Comparison of ENCODE assay signal across 27 mouse cellular contexts in the genomic region with DNA sequence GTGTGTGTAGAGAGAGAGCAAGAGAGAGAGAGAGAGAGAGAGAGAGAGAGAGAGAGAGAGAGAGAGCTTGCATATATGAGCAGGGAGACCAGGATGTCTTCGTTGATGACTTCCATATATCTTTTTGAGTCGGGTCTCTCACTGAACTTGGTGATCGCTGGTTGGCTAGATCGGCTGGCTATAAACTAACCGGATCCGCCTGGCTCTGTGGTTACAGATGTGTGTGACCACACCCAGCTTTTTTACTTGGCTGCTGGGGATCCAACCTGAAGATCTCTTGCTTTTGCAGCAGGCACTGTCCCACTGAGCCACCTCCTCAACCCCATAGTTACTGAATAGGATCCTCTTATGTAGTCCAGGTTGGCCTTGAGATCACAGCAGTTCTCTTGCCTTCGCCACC.
"Had no signal": no experiment of that assay in that cellular context is flagged by ENCODE, and none has a peak within 500 bp of the region (broad histone marks: within the 10 kb centered on the region; RNA-seq: fewer than 3 reads in every experiment).

No protein-coding gene starts in this region.

- DNase-seq: cerebellum, adult 2 months; cerebellum, adult 8-10 months; cerebellum, adult 9-10 months; cerebellum, adult 9-11 months; cerebellum, postnatal 10 days; cerebellum, postnatal 14 days; cerebellum, postnatal 25 days; cerebellum, postnatal 36 days; embryo, embryonic 11 days; gastrocnemius, adult 2 months; gastrocnemius, postnatal 10 days; gastrocnemius, postnatal 14 days; gastrocnemius, postnatal 25 days; gastrocnemius, postnatal 36 days; heart, adult 18-20 months; heart, adult 2 months had no signal

- ATAC-seq: forebrain, embryonic 13.5 days; forebrain, embryonic 14.5 days; forebrain, embryonic 15.5 days; forebrain, embryonic 16.5 days had no signal

- H3K27me3 ChIP-seq: embryonic facial prominence, embryonic 12.5 days; embryonic facial prominence, embryonic 13.5 days; embryonic facial prominence, embryonic 15.5 days; forebrain, embryonic 12.5 days; forebrain, embryonic 13.5 days; forebrain, embryonic 15.5 days had no signal

- H3K9me3 ChIP-seq: embryonic facial prominence, embryonic 12.5 days; embryonic facial prominence, embryonic 15.5 days; forebrain, embryonic 12.5 days; forebrain, embryonic 13.5 days; forebrain, embryonic 15.5 days had no signal

- H3K4me1 ChIP-seq: embryonic facial prominence, embryonic 12.5 days; embryonic facial prominence, embryonic 15.5 days; forebrain, embryonic 10.5 days; forebrain, embryonic 12.5 days; forebrain, embryonic 13.5 days; forebrain, embryonic 15.5 days had no signal

- H3K4me2 ChIP-seq: embryonic facial prominence, embryonic 12.5 days; embryonic facial prominence, embryonic 13.5 days; embryonic facial prominence, embryonic 15.5 days; forebrain, embryonic 12.5 days; forebrain, embryonic 13.5 days; forebrain, embryonic 15.5 days had no signal

- H3K36me3 ChIP-seq: embryonic facial prominence, embryonic 10.5 days; embryonic facial prominence, embryonic 12.5 days; embryonic facial prominence, embryonic 13.5 days; embryonic facial prominence, embryonic 15.5 days; forebrain, embryonic 10.5 days; forebrain, embryonic 12.5 days; forebrain, embryonic 15.5 days had no signal

- H3K27ac ChIP-seq: embryonic facial prominence, embryonic 10.5 days; embryonic facial prominence, embryonic 12.5 days; embryonic facial prominence, embryonic 13.5 days; embryonic facial prominence, embryonic 15.5 days; forebrain, embryonic 10.5 days; forebrain, embryonic 12.5 days; forebrain, embryonic 13.5 days; forebrain, embryonic 15.5 days; gastrocnemius, adult 2 months; heart, adult 2 months had no signal

- H3K4me3 ChIP-seq: embryonic facial prominence, embryonic 10.5 days; embryonic facial prominence, embryonic 12.5 days; embryonic facial prominence, embryonic 13.5 days; embryonic facial prominence, embryonic 15.5 days; erythroblast, embryonic 14.5 days; forebrain, embryonic 10.5 days; forebrain, embryonic 12.5 days; forebrain, embryonic 13.5 days; forebrain, embryonic 15.5 days; gastrocnemius, adult 2 months; heart, adult 2 months had no signal

- H3K9ac ChIP-seq: embryonic facial prominence, embryonic 12.5 days; embryonic facial prominence, embryonic 13.5 days; embryonic facial prominence, embryonic 15.5 days; forebrain, embryonic 12.5 days; forebrain, embryonic 13.5 days; forebrain, embryonic 15.5 days had no signal
